Mouse (Mus musculus): ENCODE measurements at regions not wholly inside any gene's neighbourhood (a gene's known extent, or its start where the extent isn't known, plus 50 kb on each side); places are given as distances from the start of the nearest gene placed in this dataset.

DNA sequence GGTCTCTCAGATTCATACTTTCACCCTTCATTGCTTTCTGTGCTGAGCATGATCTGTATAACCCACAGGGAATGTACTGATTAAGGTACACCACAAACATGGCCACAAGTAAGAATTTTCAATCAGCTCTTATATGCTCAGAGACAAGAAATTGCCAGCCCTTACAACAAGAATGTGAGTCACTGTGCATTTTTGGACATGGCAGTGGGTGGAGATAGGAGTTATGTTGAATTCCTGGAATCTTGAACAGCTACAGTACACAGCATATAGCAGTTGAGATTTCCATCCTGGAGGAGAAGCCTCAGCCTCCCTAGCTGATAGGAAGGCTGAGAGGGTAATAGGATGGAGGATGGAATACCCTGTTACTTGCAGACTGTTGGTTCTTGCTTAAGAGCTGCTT is 173.8 kb upstream of the Nudt11 start:
- H3K4me3 ChIP-seq (replicated peaks; ENCODE audit: low read depth, low read length), result no peak overlapping the region
- H3K4me1 ChIP-seq (ENCODE audit: control insufficient read depth, insufficient read depth, low read length), result no peaks in the 10 kb centered on the region
- no peak overlapping the region for H3K27ac ChIP-seq (replicated peaks; ENCODE audit: low read depth, low read length)
- no peaks in the 10 kb centered on the region for H3K9me3 ChIP-seq (ENCODE audit: control insufficient read depth, low read length)
- DNase-seq (no peak), ATAC-seq (ENCODE audit: low FRiP score, low TSS enrichment) (no peak)
- H3K4me2 ChIP-seq (ENCODE audit: low read length), result no peak overlapping the region
- no peak overlapping the region for H3K9ac ChIP-seq (replicated peaks; ENCODE audit: low read length)
- H3K27me3 ChIP-seq (ENCODE audit: control insufficient read depth, insufficient read depth, low read length), result no peaks in the 10 kb centered on the region
- no peaks in the 10 kb centered on the region for H3K36me3 ChIP-seq (ENCODE audit: control insufficient read depth, insufficient read depth, low read length)

DNA sequence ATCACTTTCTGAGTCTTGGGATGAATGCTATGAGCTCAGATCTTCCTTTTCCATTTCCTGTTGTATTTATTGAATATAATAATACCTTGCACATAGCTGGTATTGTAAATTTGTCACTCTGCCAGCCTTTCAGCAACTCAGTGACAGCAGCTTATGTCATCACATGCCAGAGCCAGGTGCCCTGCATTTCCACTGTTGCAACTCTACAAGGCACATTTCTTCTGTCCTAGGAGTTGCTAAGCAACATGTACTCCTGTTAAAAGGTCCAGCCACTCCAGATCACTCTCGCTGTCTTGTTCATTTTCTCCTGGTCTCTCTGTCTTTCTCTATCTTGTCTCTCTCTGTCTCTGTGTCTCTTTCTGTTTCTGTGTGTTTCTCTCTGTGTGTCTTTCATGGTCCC is 130.1 kb upstream of the Nudt11 start:
- no peak for ATAC-seq (ENCODE audit: low FRiP score, low TSS enrichment)
- no peak overlapping the region for H3K9ac ChIP-seq (replicated peaks; ENCODE audit: low read length)
- DNase-seq, result peak; percentile 7

DNA sequence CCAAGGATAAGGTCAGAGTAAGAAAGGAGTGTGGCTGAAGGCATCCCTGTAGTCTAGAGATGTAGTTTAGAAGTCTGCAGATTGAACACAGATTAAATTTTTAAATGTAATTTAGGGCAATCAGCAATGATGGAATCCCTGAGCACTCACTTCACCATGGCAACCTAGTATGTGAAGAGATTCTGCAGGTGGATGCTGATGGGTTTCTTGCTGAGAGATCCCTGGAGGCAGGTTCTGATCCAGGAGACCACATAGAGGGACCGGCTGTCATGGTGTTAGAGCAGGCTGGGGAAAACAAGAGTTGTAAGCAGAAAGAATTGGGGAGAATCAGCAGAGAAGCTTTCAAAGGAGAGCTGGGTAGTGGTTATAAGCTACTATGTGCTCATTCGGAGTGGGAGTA is 113.7 kb upstream of the Nudt11 start:
- DNase-seq, result no peak
- no peak overlapping the region for H3K4me3 ChIP-seq (replicated peaks; ENCODE audit: low read depth, low read length)
- no peak for ATAC-seq (ENCODE audit: low FRiP score, low TSS enrichment)
- H3K36me3 ChIP-seq (ENCODE audit: control insufficient read depth, insufficient read depth, low read length), result no peaks in the 10 kb centered on the region
- WGBS, result 71% methylated on average over 2 of the region's 2 CpGs
- no peaks in the 10 kb centered on the region for H3K9me3 ChIP-seq (ENCODE audit: control insufficient read depth, low read length)
- no peaks in the 10 kb centered on the region for H3K4me1 ChIP-seq (ENCODE audit: control insufficient read depth, insufficient read depth, low read length)
- no peak overlapping the region for H3K9ac ChIP-seq (replicated peaks; ENCODE audit: low read length)
- no peaks in the 10 kb centered on the region for H3K27me3 ChIP-seq (ENCODE audit: control insufficient read depth, insufficient read depth, low read length)
- no peak overlapping the region for H3K4me2 ChIP-seq (ENCODE audit: low read length)
- H3K27ac ChIP-seq (replicated peaks; ENCODE audit: low read depth, low read length), result no peak overlapping the region

More for the DNA sequence above, 130.1 kb upstream of the Nudt11 start:
- Histone ChIP-seq H3K4me1 (ENCODE audit: control insufficient read depth, insufficient read depth, low read length) (no peaks in the 10 kb centered on the region), H3K27ac (replicated peaks; ENCODE audit: low read depth, low read length) (no peak overlapping the region), H3K9me3 (ENCODE audit: control insufficient read depth, low read length) (no peaks in the 10 kb centered on the region), H3K36me3 (ENCODE audit: control insufficient read depth, insufficient read depth, low read length) (no peaks in the 10 kb centered on the region), H3K27me3 (ENCODE audit: control insufficient read depth, insufficient read depth, low read length) (no peaks in the 10 kb centered on the region), H3K4me2 (ENCODE audit: low read length) (no peak overlapping the region), H3K4me3 (replicated peaks; ENCODE audit: low read depth, low read length) (no peak overlapping the region)
- WGBS, result 38% methylated on average over 1 of the region's 1 CpGs

DNA sequence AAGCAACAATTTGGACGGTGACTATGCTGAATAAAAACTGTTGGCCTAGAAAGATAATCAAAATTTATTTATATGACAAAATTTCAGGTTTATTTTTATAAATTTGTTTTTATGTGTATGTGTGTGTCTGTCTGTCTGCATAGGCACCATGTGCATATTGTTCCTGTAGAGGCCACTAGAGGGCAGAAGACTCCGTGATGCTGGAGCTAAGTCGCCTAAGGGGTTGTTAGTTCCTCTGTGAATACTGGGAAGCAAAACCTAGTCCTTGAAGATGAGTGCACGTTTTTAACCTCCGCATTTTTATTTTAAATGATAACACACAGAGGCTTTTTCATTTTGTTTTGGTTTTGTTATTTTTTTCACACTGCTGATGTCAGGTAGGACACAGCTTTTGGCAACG is 105.3 kb upstream of the Nudt11 start:
- H3K9me3 ChIP-seq (ENCODE audit: control insufficient read depth, low read length), result no peaks in the 10 kb centered on the region
- H3K4me1 ChIP-seq (ENCODE audit: control insufficient read depth, insufficient read depth, low read length), result no peaks in the 10 kb centered on the region
- H3K4me2 ChIP-seq (ENCODE audit: low read length), result no peak overlapping the region
- 77% methylated on average over 6 of the region's 6 CpGs for WGBS
- no peak for ATAC-seq (ENCODE audit: low FRiP score, low TSS enrichment)
- no peak for DNase-seq
- no peak overlapping the region for H3K27ac ChIP-seq (replicated peaks; ENCODE audit: low read depth, low read length)
- H3K27me3 ChIP-seq (ENCODE audit: control insufficient read depth, insufficient read depth, low read length), result no peaks in the 10 kb centered on the region
- H3K36me3 ChIP-seq (ENCODE audit: control insufficient read depth, insufficient read depth, low read length), result no peaks in the 10 kb centered on the region
- H3K9ac ChIP-seq (replicated peaks; ENCODE audit: low read length), result no peak overlapping the region
- H3K4me3 ChIP-seq (replicated peaks; ENCODE audit: low read depth, low read length), result no peak overlapping the region

All from midbrain, embryonic 14.5 days (tissue).